Mouse (Mus musculus) layer of hippocampus, adult 2 months (tissue): Measurements from ENCODE around the gene Fam210b. TPM values are rescaled to one million over a fixed set of nuclear protein-coding genes. Genes with fewer than 3 reads are reported as not detected.

Experiments used
- DNase-seq, 2 experiments: peaks; one replicate each; pipeline ENCODE4 v3.0.0; 2022; ENCODE audit warnings: low spot score in 2 of 2
- H3K27ac ChIP-seq: fragments of 200-600 bp; 2 replicates; pipeline ENCODE4 v1.8.1; 2022
- H3K4me3 ChIP-seq: fragments of 200-600 bp; 2 replicates; pipeline ENCODE4 v1.8.1; 2022; ENCODE audit warnings: mild to moderate bottlenecking
- CTCF ChIP-seq: fragments of 200-600 bp; conservative IDR thresholded peaks from 2 replicates; pipeline ENCODE4 v1.8.1; 2022; ENCODE audit warnings: antibody characterized with exemption, mild to moderate bottlenecking, moderate library complexity
- total RNA-seq, 2 experiments: library from RNA; stranded (reverse); gene quantifications; 2 replicates each; pipeline ENCODE4 v1.2.3; 2021

Gene Fam210b
- total RNA-seq, 2 experiments from 2014 or later: 22.0 to 24.3 TPM

- no peak for TF ChIP-seq CTCF
- Histone ChIP-seq H3K4me3 (no peak overlapping the region), H3K27ac (no peak overlapping the region)
Measured at GRCm38 (mm10) chr2:172338206-172338942, 7.0 kb upstream of the Fam210b start.

GRCm38 (mm10) chr2:172340936-172341335 lies 4.4 kb upstream of the Fam210b start:
- TF ChIP-seq CTCF: no peak
- DNase-seq: no peak
- H3K27ac ChIP-seq: no peak overlapping the region
- no peak overlapping the region for H3K4me3 ChIP-seq

More at GRCm38 (mm10) chr2:172338206-172338942, 7.0 kb upstream of the Fam210b start:
- no peak for DNase-seq

GRCm38 (mm10) chr2:172341606-172342005 lies 3.8 kb upstream of the Fam210b start:
- no peak for TF ChIP-seq CTCF
- Histone ChIP-seq H3K27ac (no peak overlapping the region), H3K4me3 (no peak overlapping the region)
- DNase-seq: no peak

- Histone ChIP-seq H3K4me3 (no peak overlapping the region), H3K27ac (no peak overlapping the region)
- no peak for DNase-seq
- no peak for TF ChIP-seq CTCF
Measured at GRCm38 (mm10) chr2:172343751-172344150, 1.6 kb upstream of the Fam210b start.

- Histone ChIP-seq H3K27ac (peak overlapping the region; percentile 24; the same call in 1 of the 2 replicates), H3K4me3 (peak overlapping the region; percentile 84)
- no peak for DNase-seq
- TF ChIP-seq CTCF: no peak
Measured at GRCm38 (mm10) chr2:172344669-172345068, 696 bp upstream of the Fam210b start.

GRCm38 (mm10) chr2:172346034-172346929 lies 917 bp downstream of the Fam210b start:
- TF ChIP-seq CTCF: no peak; the same call in 1 of the 2 replicates
- peak overlapping the region; percentile 84 for H3K4me3 ChIP-seq
- DNase-seq: no peak
- H3K27ac ChIP-seq: peak overlapping the region; percentile 85

GRCm38 (mm10) chr2:172346933-172347611 lies 1.7 kb downstream of the Fam210b start:
- TF ChIP-seq CTCF: no peak
- Histone ChIP-seq H3K27ac (no peak overlapping the region), H3K4me3 (peak overlapping the region; percentile 84)
- DNase-seq: no peak

GRCm38 (mm10) chr2:172348297-172348950 lies 3.1 kb downstream of the Fam210b start:
- H3K4me3 ChIP-seq: no peak overlapping the region
- no peak overlapping the region for H3K27ac ChIP-seq
- no peak for TF ChIP-seq CTCF
- DNase-seq: peak; percentile 43 to 51

- DNase-seq: no peak
- no peak overlapping the region for H3K27ac ChIP-seq
- no peak overlapping the region for H3K4me3 ChIP-seq
- TF ChIP-seq CTCF: no peak
Measured at GRCm38 (mm10) chr2:172349776-172350175, 4.4 kb downstream of the Fam210b start.

GRCm38 (mm10) chr2:172350773-172351172 lies 5.4 kb downstream of the Fam210b start:
- no peak overlapping the region for H3K4me3 ChIP-seq
- TF ChIP-seq CTCF: no peak
- H3K27ac ChIP-seq: no peak overlapping the region
- DNase-seq: no peak

GRCm38 (mm10) chr2:172353218-172353617 lies 7.9 kb downstream of the Fam210b start:
- no peak for DNase-seq
- H3K27ac ChIP-seq: 0 out of 2 replicates have a peak overlapping the region, but pooled peaks have one; percentile 25
- no peak overlapping the region for H3K4me3 ChIP-seq
- TF ChIP-seq CTCF: no peak

- H3K4me3 ChIP-seq: no peak overlapping the region
- no peak for TF ChIP-seq CTCF
- H3K27ac ChIP-seq: no peak overlapping the region
- no peak for DNase-seq
Measured at GRCm38 (mm10) chr2:172354761-172355160, 9.4 kb downstream of the Fam210b start.

GRCm38 (mm10) chr2:172355833-172356232 lies 10.5 kb downstream of the Fam210b start:
- TF ChIP-seq CTCF: no peak
- H3K27ac ChIP-seq: no peak overlapping the region
- DNase-seq: no peak

More at GRCm38 (mm10) chr2:172355833-172356232, 10.5 kb downstream of the Fam210b start:
- H3K4me3 ChIP-seq: no peak overlapping the region
